Mouse (Mus musculus) frontal cortex, adult (tissue): ENCODE measurements around the gene Slain2.
"Not testable (repeated sequence)": the region's sequence is repeated elsewhere in the genome, so short reads cannot be mapped to it uniquely, and the experiment has no call there.

Experiments
- ATAC-seq: cut with Nextera tagmentation; 2 replicates; pipeline ENCODE4 v1.9.2; 2017; ENCODE audit warnings: mild to moderate bottlenecking, moderate library complexity, mixed read lengths; ENCODE audit not compliant: low TSS enrichment

The Slain2 gene

GRCm38 (mm10) chr5:73012884-73013610, 98.9 kb downstream of the Slain2 start:
- ATAC-seq = not testable (repeated sequence)

DNA sequence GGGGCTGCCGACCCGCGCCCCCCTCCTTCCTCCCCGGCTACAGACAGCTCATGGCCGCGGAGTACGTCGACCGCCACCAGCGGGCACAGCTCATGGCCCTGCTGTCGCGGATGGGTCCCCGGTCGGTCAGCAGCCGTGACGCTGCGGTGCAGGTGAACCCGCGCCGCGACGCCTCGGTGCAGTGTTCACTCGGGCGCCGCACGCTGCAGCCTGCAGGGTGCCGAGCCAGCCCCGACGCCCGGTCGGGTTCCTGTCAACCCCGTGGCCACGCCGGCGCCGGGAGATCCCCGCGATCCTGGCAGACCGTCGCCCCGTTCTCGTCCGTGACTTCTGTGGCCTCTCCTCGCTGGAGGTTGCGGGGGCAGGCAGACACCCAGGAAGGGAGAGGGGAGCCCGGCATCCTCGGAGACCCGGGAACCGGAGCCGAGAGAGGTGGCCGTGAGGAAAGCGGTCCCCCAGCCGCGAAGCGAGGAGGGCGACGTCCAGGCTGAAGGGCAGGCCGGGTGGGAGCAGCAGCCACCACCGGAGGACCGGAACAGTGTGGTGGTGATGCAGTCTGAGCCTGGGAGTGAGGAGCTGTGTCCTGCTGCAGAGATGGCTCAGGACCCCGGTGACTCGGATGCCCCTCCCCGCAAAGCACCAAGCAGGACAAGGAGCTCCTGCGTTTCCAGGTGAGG, 99.6 kb downstream of the Slain2 start:
- ATAC-seq = 0 out of 2 replicates have a peak, but pooled peaks have one; percentile 27

DNA sequence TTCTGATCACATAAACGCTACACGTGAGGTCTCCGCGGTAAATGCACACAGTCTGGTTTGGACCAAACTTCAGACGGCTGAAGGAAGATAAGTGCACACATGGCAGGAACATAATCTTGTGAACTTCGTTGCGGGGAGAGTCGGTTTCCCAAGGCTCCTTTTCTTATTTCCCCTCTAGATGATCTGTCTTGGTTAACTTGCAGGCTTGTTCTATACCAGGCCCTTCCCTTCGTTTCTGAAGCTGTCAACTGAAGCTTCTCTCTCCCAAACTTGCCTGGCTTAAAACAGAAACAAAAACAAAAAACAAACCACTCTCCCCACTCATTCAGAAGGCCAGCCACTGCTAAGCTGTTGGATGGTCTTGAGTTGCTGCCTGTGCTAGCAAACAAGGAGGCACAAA, 100.6 kb downstream of the Slain2 start:
- no peak for ATAC-seq

DNA sequence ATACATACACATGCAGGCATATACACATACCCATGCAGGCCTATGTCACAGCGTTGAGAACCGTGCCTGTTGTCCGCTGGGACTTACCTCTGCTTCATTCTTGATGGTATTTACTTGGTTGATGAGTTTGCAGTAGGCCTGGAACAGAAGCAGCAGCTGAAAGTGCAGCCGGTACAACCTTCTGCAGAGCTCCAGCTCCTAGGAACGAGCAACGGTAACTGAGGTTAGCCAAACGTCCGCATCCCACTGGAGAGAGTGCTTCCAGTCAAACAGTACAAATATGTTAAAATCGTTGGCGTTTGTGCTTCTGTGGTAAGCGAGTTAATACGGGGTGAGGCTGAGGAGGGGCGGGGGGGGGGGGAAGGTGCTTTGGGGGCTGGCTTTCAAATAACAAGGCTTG, 109.7 kb downstream of the Slain2 start:
- no peak for ATAC-seq
